Mouse (Mus musculus) brown adipose tissue, adult 24 weeks (tissue): Measurements from ENCODE around the gene Slc8b1. TPM values are rescaled to one million over a fixed set of nuclear protein-coding genes. Genes with fewer than 3 reads are reported as not detected.

Source experiments
- H3K27ac ChIP-seq: fragments of 200-500 bp; replicated peaks from 2 replicates; pipeline ENCODE4 v1.5.1; 2012; ENCODE audit warnings: low read depth, mild to moderate bottlenecking, low read length
- H3K4me1 ChIP-seq: fragments of 200-500 bp; 2 replicates; pipeline ENCODE4 v1.6.1; 2012; ENCODE audit warnings: low read length, mixed read lengths; ENCODE audit not compliant: control insufficient read depth, insufficient read depth, insufficient read length
- H3K4me3 ChIP-seq: fragments of 200-500 bp; 2 replicates; pipeline ENCODE4 v1.5.1; 2012; ENCODE audit warnings: low read depth, mild to moderate bottlenecking, low read length, moderate library complexity; ENCODE audit not compliant: insufficient read depth
- polyA plus RNA-seq: library from polyadenylated mRNA; stranded (reverse); fragments of >200 nt; gene quantifications from 2 replicates; pipeline ENCODE4 v1.2.4, GENCODE M21; 2012; ENCODE audit not compliant: missing spikeins, insufficient read depth, insufficient read length

The Slc8b1 gene
- polyA plus RNA-seq, 1 experiment = 4.3 TPM

DNA sequence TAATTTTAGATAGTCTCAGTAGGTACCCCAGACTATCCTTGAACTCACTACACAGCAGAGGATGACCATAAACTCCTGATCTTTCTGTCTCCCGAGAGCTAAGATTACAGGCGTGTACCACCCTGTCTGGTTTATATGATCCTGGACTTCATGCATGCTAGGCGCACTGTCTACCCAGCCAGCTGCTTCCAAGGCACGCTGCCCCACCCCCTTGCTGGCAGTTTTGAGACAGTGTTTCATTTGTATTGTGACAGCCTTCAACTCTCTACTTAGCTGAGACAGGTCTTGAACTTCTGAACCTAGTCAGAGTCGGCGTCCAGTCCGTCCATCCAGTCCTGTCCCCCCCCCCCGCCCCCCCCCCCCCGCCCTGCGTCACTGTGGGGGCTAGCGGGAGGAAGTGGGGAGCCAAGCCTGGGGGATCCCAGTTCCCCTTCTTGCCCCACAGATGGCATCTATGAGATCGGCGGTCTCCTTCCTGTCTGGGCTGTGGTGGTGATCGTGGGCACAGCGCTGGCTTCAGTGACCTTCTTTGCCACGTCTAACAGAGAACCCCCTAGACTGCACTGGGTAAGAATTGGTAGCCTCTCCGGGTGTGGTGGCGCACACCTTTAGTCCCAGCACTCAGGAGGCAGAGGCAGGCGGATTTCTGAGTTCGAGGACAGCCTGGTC, 16.5 kb downstream of the Slc8b1 start:
- Histone ChIP-seq H3K27ac (no peak overlapping the region), H3K4me1 (no peaks in the 10 kb centered on the region), H3K4me3 (no peak overlapping the region)

DNA sequence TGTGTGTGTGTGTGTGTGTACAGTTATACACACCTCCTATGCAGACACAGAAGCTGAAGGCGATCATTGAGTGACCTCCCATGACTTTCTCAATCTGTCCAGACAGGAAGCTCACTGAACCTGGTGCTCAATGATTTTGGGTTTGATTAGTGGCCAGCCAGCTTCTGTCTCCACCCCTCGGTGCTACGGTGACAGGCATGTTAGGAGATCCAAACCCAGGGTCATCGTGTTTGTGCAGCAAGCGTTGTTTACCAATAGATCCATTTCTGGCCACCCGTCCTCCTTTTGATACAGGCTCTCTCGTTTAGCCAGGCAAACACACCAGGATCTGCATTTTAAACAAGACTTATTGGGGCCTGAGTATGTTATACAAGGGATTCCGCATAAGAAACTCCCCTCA, 20.7 kb downstream of the Slc8b1 start:
- Histone ChIP-seq H3K4me3 (no peak overlapping the region), H3K27ac (no peak overlapping the region), H3K4me1 (no peaks in the 10 kb centered on the region)

DNA sequence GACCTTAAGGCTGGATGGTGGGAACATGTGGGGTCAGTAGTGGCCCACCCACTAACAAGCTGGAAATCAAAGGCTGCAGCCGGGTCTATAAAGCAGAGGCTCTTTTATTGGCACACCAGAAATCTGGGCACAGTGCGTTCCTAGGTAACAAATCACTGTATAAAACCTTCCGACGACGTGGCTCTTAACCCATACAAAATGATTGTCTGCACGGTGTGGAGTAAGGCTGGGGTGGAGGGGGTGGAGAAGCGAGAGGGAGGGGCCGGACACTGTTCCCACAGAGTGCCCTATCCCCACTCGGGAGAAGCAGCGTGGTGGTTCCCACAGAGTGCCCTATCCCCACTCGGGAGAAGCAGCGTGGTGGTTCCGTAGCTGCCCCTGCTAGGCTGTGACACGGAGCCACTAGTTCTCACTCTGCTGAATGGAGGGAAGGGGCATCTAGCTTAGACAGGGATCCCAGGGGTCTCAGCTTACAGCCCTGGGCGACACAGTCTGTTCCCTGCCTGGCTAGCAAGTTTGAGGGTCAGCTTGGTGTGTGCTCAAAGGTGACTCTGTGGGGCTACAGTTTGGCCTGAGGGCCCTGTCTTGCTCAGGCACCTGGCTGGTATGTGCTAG, 23.2 kb downstream of the Slc8b1 start:
- no peak overlapping the region for H3K27ac ChIP-seq
- no peak overlapping the region for H3K4me3 ChIP-seq
- H3K4me1 ChIP-seq = no peaks in the 10 kb centered on the region

DNA sequence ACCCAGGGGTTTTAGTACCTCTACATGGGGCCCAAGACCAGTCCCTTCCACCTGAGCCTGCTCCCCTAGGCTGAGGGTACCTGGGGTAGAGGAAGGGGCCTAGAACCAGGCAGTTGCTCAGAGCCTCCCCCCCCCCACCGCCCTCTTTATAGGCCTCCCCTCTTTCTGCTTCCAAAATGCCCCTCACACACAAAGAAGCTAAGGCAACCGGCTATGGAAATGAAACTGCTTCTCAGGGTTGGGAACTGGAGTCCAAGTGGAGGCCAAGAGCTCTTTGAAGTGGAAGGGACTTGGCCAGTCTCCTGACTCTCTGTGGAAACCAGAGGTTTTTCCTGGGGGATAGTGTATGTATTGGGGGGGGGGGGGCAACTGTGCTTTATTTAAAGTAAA, 23.7 kb downstream of the Slc8b1 start:
- no peak overlapping the region for H3K27ac ChIP-seq

DNA sequence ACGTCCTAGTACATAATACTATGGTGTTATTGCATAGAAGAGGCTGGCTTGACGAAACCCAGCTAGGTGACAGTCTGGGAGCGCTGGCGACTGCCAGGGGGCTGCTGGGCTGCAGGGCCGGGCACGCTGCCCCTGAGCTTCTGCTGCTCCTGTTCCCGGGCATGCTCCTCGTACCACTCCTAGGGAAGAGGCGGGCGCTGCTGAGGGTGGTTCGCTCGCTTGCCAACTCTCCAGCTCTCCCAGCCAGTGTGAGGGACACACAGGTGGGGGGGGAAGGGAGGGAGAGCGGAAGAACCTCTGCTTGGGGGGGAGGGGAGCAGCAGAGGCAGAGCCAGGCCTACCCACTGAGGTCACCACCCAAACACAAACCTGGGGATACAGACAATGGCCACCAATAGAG, 25.1 kb downstream of the Slc8b1 start:
- H3K4me1 ChIP-seq = no peaks in the 10 kb centered on the region
- H3K4me3 ChIP-seq = no peak overlapping the region
- H3K27ac ChIP-seq = no peak overlapping the region

More for the DNA sequence above, 23.7 kb downstream of the Slc8b1 start:
- H3K4me1 ChIP-seq = no peaks in the 10 kb centered on the region
- no peak overlapping the region for H3K4me3 ChIP-seq

DNA sequence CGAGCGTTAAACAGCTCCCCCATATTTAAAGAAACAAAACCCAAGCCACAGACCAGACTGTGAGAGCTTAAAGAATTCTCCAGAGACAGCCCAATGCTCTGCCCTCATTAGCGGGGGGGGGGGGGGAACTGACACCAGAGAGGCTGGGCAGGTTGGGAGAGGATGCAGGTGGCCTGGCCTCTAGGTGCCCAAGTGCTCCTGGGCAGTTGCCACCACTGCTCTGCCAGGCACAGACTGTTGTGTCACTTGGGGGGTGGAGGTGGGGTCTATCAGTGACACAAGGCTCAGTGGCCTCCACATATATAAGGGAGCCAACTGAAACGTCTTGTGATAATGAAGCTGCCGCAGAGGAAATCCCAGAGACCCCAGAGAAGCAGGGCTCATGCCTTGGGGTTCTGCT, 25.7 kb downstream of the Slc8b1 start:
- Histone ChIP-seq H3K4me1 (no peaks in the 10 kb centered on the region), H3K27ac (no peak overlapping the region), H3K4me3 (no peak overlapping the region)

DNA sequence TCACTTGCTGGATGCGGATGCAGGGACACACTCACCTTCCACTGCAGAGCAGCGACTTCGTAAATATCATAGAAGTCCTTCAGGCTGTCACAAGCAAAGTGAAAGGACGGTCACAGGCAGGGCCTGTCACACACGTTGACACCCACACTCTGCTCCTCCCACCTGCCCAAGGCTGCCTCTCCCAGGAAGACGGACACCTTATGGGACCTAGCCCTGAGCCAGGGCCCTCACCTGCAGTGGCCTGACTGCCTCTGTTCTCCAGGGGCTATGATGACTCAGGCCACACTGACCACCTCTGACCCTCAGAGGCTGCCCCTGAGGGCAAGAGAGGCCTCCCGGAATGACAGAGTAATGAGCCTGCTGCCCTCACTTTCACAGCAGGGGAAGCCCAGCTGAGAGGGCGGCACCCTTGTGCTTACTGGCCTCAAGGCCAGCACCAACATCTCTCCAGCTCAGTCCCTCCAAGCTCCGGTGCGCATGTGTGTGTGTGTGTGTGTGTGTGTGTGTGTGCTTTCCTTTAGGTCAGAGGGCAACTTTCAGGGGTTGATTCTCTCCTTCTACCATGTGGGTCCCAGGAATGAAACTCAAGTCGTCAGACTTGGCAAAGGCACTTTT, 37.4 kb downstream of the Slc8b1 start:
- Histone ChIP-seq H3K27ac (no peak overlapping the region), H3K4me1 (no peaks in the 10 kb centered on the region), H3K4me3 (no peak overlapping the region)

DNA sequence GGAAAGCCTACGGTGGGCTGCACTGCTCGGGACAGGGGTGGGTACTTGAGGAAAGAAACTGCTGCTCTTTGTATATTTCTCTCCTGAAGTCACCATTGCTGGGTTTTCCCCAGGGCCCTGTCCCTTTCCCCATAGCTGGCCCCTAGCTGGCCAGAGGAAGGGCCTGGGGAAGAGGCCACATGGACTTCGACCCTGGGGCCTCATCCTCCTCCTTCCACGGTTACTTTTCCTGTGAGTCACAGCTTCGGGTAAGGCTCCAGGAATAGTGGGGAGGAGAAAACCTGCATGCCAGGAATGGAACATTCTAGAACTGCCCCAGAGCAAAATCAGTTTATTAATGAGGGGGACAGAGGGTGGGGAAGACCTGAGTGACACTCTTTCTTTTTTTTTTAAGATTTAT, 39.2 kb downstream of the Slc8b1 start:
- H3K27ac ChIP-seq = no peak overlapping the region
- no peak overlapping the region for H3K4me3 ChIP-seq
- H3K4me1 ChIP-seq = no peaks in the 10 kb centered on the region

DNA sequence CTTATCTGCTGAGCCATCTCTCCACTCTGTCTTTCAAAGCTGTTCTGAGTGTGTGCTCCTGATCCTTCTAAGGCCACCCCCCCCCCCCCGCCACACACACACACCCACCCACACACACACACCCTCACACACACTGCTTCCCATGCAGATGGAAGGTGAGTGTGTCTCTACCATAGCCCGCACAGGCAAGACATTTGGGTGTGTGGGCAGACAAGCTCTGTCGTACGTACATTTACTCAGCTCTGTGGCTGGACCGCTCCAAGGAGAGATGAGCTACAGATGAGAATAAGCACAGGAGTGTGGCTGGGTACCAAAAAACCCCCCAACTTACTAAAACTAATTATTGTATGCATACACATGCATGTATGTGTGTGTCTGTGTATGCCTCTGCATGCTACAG, 39.7 kb downstream of the Slc8b1 start:
- Histone ChIP-seq H3K4me1 (no peaks in the 10 kb centered on the region), H3K27ac (no peak overlapping the region), H3K4me3 (no peak overlapping the region)

DNA sequence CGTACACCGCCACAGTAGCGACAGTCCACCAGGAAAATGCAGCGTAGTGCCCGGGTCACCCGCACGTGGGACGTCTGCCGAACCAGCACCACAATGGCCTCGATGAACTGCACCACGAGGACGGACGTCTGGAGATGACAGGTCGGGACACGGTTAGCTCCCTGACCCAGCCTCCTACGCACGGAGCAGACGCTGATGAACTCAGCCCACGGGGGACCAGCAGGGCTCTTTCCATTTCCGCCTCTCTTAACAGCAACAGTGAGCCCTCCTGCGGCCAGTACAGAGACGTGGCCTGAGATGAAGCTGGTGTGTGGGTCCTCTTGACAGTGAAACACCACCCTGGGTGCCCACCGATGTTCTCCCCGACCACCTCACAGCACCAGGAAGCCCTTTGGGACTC, 44.9 kb downstream of the Slc8b1 start:
- no peak overlapping the region for H3K27ac ChIP-seq

DNA sequence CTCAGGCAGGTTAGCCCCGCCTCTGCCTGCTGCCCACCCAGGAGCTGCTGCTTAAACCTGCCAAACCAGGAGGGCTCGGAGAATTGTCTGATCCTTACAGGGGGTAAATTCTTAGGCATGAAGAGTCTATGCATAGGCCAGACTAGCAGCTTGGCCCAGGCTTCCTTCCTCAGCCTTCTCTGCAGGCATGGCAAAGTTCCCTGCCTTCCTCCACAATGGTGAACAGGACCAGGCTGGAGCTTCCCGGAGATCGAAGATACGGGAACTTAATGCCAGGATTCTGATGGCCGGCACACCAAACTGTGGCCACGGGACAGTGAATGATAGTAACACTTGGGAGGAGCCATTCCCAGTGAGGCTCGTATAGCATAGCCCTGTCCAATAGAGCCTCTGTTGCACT, 47.1 kb downstream of the Slc8b1 start:
- Histone ChIP-seq H3K27ac (no peak overlapping the region), H3K4me1 (peaks cover 8% of the 10 kb centered on the region)

More for the DNA sequence above, 44.9 kb downstream of the Slc8b1 start:
- no peak overlapping the region for H3K4me3 ChIP-seq
- H3K4me1 ChIP-seq = peaks cover 5% of the 10 kb centered on the region

DNA sequence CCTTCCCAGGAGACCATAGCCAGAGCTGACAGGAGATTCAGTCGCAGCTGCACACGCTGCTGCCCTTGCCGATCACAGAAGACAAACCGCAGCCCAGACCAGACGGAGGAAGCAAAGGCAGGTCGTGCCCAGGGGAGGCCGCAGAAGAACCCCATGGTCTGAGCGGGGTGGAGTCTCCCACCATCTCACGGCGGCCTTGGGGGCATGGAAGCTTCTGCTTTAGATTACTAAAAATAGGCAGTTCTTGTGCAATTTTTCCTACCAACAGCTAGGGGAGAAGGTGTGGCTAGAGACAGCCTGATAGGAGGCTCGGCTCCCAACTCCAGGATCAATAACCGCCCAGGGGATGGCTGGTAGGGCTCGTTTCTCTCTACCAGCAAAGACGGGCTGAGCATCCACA, 47.8 kb downstream of the Slc8b1 start:
- peak overlapping the region; percentile 32 for H3K27ac ChIP-seq
- H3K4me1 ChIP-seq = peaks cover 9% of the 10 kb centered on the region
- H3K4me3 ChIP-seq = peak overlapping the region; percentile 10; the same call in 1 of the 2 replicates

More for the DNA sequence above, 47.1 kb downstream of the Slc8b1 start:
- no peak overlapping the region for H3K4me3 ChIP-seq

DNA sequence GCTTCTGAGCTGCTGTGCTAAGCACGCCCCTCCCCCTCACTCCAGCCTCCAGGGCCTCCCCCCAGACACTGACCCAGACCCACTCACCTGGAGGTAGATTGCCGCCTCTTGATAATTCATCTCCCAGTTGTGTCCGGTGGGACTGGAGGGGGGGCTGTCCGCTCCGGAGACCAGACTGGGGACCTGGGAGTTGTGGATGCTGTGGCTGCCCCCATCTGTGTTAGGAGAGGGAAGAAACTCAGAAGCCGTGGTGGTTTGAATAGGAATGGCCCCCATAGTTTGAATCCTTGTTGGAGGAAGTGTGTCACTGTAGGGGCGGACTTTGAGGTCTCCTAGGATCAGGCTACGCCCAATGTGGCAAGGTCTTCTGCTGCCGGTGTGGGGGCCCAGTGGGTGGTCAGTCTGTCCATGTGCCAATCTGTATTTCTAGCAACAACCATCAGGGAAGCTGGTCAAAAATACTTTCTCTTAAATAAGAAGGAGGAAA, 49.2 kb downstream of the Slc8b1 start:
- peak overlapping the region; percentile 81 for H3K27ac ChIP-seq
- H3K4me1 ChIP-seq = peaks cover 16% of the 10 kb centered on the region
- H3K4me3 ChIP-seq = peak overlapping the region; percentile 37

DNA sequence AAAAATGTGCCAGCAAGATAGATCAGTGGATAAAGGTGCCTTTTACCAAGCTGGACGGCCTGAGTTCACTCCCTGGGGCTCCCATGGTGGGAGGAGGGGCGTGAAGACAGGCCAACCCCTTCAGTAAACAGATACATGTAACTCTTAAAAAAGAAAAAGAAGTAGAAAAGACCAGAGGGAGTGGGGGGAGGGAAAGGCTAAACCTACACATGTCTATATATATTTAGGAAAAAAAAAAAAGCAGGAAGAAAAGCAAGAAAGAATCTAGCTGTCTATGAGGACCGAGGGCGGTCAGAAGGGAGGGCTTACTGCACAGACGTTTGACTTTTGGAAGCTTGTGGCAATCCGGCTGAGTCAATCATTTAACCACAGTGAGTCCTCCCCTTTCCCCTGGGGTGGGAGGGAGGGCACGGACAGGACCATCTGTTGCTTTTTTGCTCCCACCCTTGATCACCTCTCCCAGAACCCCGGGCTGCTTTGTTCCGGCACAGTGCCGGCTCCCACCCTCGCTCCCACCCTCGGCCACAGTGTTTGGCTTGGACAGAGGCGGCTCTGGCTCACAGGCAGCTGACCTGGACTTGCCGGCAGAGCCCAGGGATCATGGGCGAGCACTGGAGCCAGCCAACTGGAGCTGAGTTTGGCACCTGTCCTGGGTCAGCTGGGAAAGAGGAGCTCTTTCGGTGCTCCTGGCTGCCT, 49.8 kb downstream of the Slc8b1 start:
- Histone ChIP-seq H3K4me1 (peaks cover 22% of the 10 kb centered on the region), H3K4me3 (peak overlapping the region; percentile 37; the same call in 1 of the 2 replicates), H3K27ac (peak overlapping the region; percentile 81)
